Mouse (Mus musculus): ENCODE measurements at regions not wholly inside any gene's neighbourhood (a gene's known extent, or its start where the extent isn't known, plus 50 kb on each side); places are given as distances from the start of the nearest gene placed in this dataset.

GRCm38 (mm10) chr3:104586342-104587175 lies 51.9 kb upstream of the Slc16a1 start:
- ATAC-seq (ENCODE audit: insufficient read depth) = no peak
- no peaks in the 10 kb centered on the region for H3K9me3 ChIP-seq (replicated peaks)
- 69% methylated on average over 6 of the region's 6 CpGs for WGBS (ENCODE audit: insufficient replicate concordance)
- H3K4me2 ChIP-seq = no peak overlapping the region
- H3K27ac ChIP-seq (replicated peaks) = no peak overlapping the region
- H3K4me1 ChIP-seq (replicated peaks) = peaks cover 8% of the 10 kb centered on the region; the same call in 1 of the 2 replicates
- no peaks in the 10 kb centered on the region for H3K27me3 ChIP-seq
- H3K36me3 ChIP-seq (replicated peaks) = no peaks in the 10 kb centered on the region
- H3K9ac ChIP-seq = no peak overlapping the region
- no peak overlapping the region for H3K4me3 ChIP-seq (replicated peaks)

- H3K9ac ChIP-seq = no peak overlapping the region
- H3K9me3 ChIP-seq (replicated peaks) = no peaks in the 10 kb centered on the region
- peaks cover 8% of the 10 kb centered on the region; the same call in 1 of the 2 replicates for H3K4me1 ChIP-seq (replicated peaks)
- H3K4me2 ChIP-seq = no peak overlapping the region
- no peaks in the 10 kb centered on the region for H3K27me3 ChIP-seq
- peak; percentile 90 for ATAC-seq (ENCODE audit: insufficient read depth)
- H3K27ac ChIP-seq (replicated peaks) = no peak overlapping the region
- H3K4me3 ChIP-seq (replicated peaks) = no peak overlapping the region
- no peaks in the 10 kb centered on the region for H3K36me3 ChIP-seq (replicated peaks)
- WGBS (ENCODE audit: insufficient replicate concordance) = 19% methylated on average over 6 of the region's 6 CpGs
Measured at GRCm38 (mm10) chr3:104585303-104585702, 53.2 kb upstream of the Slc16a1 start.

- Histone ChIP-seq H3K9ac (no peak overlapping the region), H3K27ac (replicated peaks) (no peak overlapping the region), H3K4me1 (replicated peaks) (peaks cover 8% of the 10 kb centered on the region; the same call in 1 of the 2 replicates), H3K4me3 (replicated peaks) (no peak overlapping the region), H3K4me2 (no peak overlapping the region), H3K9me3 (replicated peaks) (no peaks in the 10 kb centered on the region), H3K36me3 (replicated peaks) (no peaks in the 10 kb centered on the region), H3K27me3 (no peaks in the 10 kb centered on the region)
- ATAC-seq (ENCODE audit: insufficient read depth) = no peak
- WGBS (ENCODE audit: insufficient replicate concordance) = 60% methylated on average over 7 of the region's 7 CpGs
Measured at GRCm38 (mm10) chr3:104583236-104583635, 55.2 kb upstream of the Slc16a1 start.

- Histone ChIP-seq H3K9ac (no peak overlapping the region), H3K4me1 (replicated peaks) (peaks cover 9% of the 10 kb centered on the region; the same call in 1 of the 2 replicates), H3K36me3 (replicated peaks) (no peaks in the 10 kb centered on the region), H3K4me3 (replicated peaks) (no peak overlapping the region), H3K27me3 (no peaks in the 10 kb centered on the region), H3K27ac (replicated peaks) (no peak overlapping the region), H3K4me2 (no peak overlapping the region), H3K9me3 (replicated peaks) (no peaks in the 10 kb centered on the region)
- ATAC-seq (ENCODE audit: insufficient read depth) = no peak
- 78% methylated on average over 10 of the region's 10 CpGs for WGBS (ENCODE audit: insufficient replicate concordance)
Measured at GRCm38 (mm10) chr3:104582521-104582920, 55.9 kb upstream of the Slc16a1 start.

- Histone ChIP-seq H3K9me3 (replicated peaks) (no peaks in the 10 kb centered on the region), H3K4me3 (replicated peaks) (no peak overlapping the region), H3K4me2 (no peak overlapping the region), H3K27ac (replicated peaks) (no peak overlapping the region), H3K27me3 (no peaks in the 10 kb centered on the region), H3K4me1 (replicated peaks) (peaks cover 8% of the 10 kb centered on the region; the same call in 1 of the 2 replicates), H3K36me3 (replicated peaks) (no peaks in the 10 kb centered on the region), H3K9ac (no peak overlapping the region)
- no peak for ATAC-seq (ENCODE audit: insufficient read depth)
- 63% methylated on average over 4 of the region's 4 CpGs for WGBS (ENCODE audit: insufficient replicate concordance)
Measured at GRCm38 (mm10) chr3:104579186-104579585, 59.3 kb upstream of the Slc16a1 start.

- Histone ChIP-seq H3K27ac (replicated peaks) (no peak overlapping the region), H3K36me3 (replicated peaks) (no peaks in the 10 kb centered on the region), H3K4me2 (no peak overlapping the region), H3K27me3 (no peaks in the 10 kb centered on the region), H3K9ac (no peak overlapping the region), H3K9me3 (replicated peaks) (no peaks in the 10 kb centered on the region), H3K4me3 (replicated peaks) (no peak overlapping the region), H3K4me1 (replicated peaks) (peaks cover 8% of the 10 kb centered on the region; the same call in 1 of the 2 replicates)
- whole genome bisulfite sequencing (ENCODE audit: insufficient replicate concordance) = 35% methylated on average over 3 of the region's 3 CpGs
- ATAC-seq (ENCODE audit: insufficient read depth) = no peak
Measured at GRCm38 (mm10) chr3:104578374-104578773, 60.1 kb upstream of the Slc16a1 start.

GRCm38 (mm10) chr3:104577228-104577927 lies 61.1 kb upstream of the Slc16a1 start:
- no peaks in the 10 kb centered on the region for H3K36me3 ChIP-seq (replicated peaks)
- 33% methylated on average over 5 of the region's 5 CpGs for WGBS (ENCODE audit: insufficient replicate concordance)
- H3K27me3 ChIP-seq = no peaks in the 10 kb centered on the region
- H3K27ac ChIP-seq (replicated peaks) = no peak overlapping the region
- ATAC-seq (ENCODE audit: insufficient read depth) = peak; percentile 62; the same call in 1 of the 2 replicates
- H3K4me2 ChIP-seq = no peak overlapping the region
- H3K4me3 ChIP-seq (replicated peaks) = no peak overlapping the region
- H3K9me3 ChIP-seq (replicated peaks) = no peaks in the 10 kb centered on the region
- no peak overlapping the region for H3K9ac ChIP-seq
- peaks cover 8% of the 10 kb centered on the region; the same call in 1 of the 2 replicates for H3K4me1 ChIP-seq (replicated peaks)

GRCm38 (mm10) chr3:104573277-104573940 lies 61.7 kb upstream of the Lrig2 start:
- H3K4me3 ChIP-seq (replicated peaks) = no peak overlapping the region
- H3K9me3 ChIP-seq (replicated peaks) = no peaks in the 10 kb centered on the region
- H3K36me3 ChIP-seq (replicated peaks) = no peaks in the 10 kb centered on the region
- H3K27me3 ChIP-seq = no peaks in the 10 kb centered on the region
- no peak overlapping the region for H3K27ac ChIP-seq (replicated peaks)
- no peak for ATAC-seq (ENCODE audit: insufficient read depth)
- WGBS (ENCODE audit: insufficient replicate concordance) = 49% methylated on average over 5 of the region's 5 CpGs
- peaks cover 17% of the 10 kb centered on the region; the same call in 1 of the 2 replicates for H3K4me1 ChIP-seq (replicated peaks)
- H3K9ac ChIP-seq = no peak overlapping the region
- no peak overlapping the region for H3K4me2 ChIP-seq

GRCm38 (mm10) chr3:104571935-104572631 lies 60.4 kb upstream of the Lrig2 start:
- H3K27ac ChIP-seq (replicated peaks) = peak overlapping the region; percentile 66
- H3K36me3 ChIP-seq (replicated peaks) = no peaks in the 10 kb centered on the region
- WGBS (ENCODE audit: insufficient replicate concordance) = 41% methylated on average over 10 of the region's 10 CpGs
- peak overlapping the region; percentile 34; the same call in 1 of the 2 replicates for H3K4me2 ChIP-seq
- no peaks in the 10 kb centered on the region for H3K9me3 ChIP-seq (replicated peaks)
- no peak overlapping the region for H3K4me3 ChIP-seq (replicated peaks)
- no peaks in the 10 kb centered on the region for H3K27me3 ChIP-seq
- H3K4me1 ChIP-seq (replicated peaks) = peaks cover 13% of the 10 kb centered on the region; the same call in 1 of the 2 replicates
- peak; percentile 66 for ATAC-seq (ENCODE audit: insufficient read depth)
- no peak overlapping the region for H3K9ac ChIP-seq

- ATAC-seq (ENCODE audit: insufficient read depth) = no peak
- Histone ChIP-seq H3K27me3 (no peaks in the 10 kb centered on the region), H3K9me3 (replicated peaks) (no peaks in the 10 kb centered on the region), H3K4me3 (replicated peaks) (no peak overlapping the region), H3K4me1 (replicated peaks) (peaks cover 9% of the 10 kb centered on the region; the same call in 1 of the 2 replicates), H3K27ac (replicated peaks) (no peak overlapping the region; the same call in 1 of the 2 replicates), H3K9ac (no peak overlapping the region), H3K4me2 (no peak overlapping the region), H3K36me3 (replicated peaks) (no peaks in the 10 kb centered on the region)
- WGBS (ENCODE audit: insufficient replicate concordance) = 52% methylated on average over 13 of the region's 13 CpGs
Measured at GRCm38 (mm10) chr3:104565423-104566230, 53.9 kb upstream of the Lrig2 start.
